Mouse (Mus musculus): ENCODE data around the gene Clcn7.
A peak's percentile ranks its signal among the peaks of the same experiment; 100 is the strongest.

Gene Clcn7

DNA sequence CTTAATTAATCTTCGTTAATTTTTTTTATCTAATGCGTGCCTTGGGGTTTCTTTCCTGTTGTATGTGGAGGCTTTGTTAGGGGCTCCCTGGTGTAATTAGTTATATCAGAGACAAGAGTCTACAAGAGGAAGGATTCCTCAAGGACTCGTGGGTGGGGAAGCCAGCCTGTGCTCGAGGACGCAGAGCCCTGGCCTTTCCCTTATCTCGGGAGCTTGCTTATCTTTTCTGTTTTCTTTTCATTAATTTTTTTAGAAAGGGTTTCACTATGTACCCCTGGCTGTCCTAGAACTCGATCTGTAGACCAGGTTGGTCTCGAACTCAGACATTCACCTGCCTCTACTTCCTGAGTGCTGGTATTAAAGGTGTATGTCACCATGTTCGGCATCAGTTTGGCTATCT is 5.5 kb upstream of the Clcn7 start:
- no peak for DNase-seq (ENCODE audit: low read depth)

DNA sequence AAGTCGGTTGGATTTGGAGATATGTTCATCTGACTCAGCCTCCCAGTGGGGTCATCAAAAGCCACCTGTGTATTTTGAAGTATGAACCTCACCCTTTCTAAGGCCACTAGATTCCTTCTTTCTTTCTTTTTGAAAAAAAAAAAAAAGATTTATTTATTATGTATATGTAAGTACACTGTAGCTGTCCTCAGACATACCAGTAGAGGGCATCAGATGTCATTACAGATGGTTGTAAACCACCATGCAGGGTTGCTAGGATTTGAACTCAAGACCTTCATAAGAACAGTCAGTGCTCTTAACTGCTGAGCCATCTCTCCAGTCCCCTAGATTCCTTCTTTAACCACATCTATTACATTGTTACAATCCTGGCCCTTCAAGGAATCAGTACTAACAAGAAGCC is 3.1 kb upstream of the Clcn7 start:
- DNase-seq (ENCODE audit: low read depth): peak; percentile 54

DNA sequence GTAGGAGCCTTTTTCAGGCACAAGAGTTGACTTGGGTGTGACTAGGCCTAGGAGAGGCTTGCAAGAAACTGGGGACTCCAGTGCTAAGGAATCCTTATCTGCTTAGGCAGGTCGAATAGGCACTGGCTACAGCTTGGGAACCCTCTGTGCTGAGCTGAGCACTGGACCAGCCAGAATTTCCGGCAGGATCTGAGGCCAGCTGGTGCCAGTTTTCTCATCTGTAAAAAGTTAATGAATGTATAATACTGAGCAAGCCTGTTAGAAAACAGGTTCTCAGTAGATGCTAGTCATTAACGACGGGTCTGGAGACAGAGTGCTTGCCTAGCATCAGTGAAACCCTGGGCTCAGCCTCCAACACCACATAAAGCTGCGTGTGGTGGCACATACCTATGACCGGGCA is 2.4 kb downstream of the Clcn7 start:
- no peak for DNase-seq (ENCODE audit: low read depth)

DNA sequence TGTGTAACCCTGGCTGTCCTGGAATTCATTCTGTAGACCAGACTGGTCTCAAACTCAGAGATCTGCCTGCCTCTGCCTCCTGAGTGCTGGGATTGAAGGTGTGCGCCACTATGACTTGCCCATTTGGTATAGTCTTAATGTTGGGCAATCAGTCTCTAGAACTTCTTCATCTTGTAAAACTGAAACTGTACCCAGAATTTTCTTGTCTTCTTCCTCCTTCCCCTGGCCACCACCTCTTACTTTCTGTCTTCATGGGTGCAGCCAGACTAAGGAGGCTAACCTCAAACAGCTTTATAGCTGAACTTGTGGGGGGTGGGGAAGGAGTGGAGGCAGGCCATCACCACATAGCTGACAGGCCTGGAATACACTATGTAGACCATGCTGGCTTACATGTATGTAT is 5.6 kb downstream of the Clcn7 start:
- DNase-seq (ENCODE audit: low read depth): no peak

DNA sequence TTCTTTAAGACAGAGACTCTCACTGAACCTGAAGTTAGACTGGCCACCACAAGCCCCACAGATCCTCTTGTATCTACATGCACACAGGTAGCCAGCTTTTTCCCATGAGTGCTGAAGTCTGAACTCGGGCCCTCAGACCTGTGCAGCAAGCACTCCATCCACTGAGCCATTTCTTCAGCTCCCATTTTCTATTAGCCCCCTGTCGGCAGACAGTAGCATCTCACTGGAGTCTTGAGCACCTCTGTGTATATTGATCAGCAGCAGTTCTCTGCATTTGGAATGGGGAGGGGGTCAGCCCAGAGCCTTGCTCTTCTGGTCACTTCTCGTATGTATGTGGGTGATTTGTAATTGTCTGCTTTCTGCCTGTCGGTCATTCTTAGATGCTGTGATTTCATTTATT is 6.8 kb downstream of the Clcn7 start:
- DNase-seq (ENCODE audit: low read depth): peak; percentile 20

DNA sequence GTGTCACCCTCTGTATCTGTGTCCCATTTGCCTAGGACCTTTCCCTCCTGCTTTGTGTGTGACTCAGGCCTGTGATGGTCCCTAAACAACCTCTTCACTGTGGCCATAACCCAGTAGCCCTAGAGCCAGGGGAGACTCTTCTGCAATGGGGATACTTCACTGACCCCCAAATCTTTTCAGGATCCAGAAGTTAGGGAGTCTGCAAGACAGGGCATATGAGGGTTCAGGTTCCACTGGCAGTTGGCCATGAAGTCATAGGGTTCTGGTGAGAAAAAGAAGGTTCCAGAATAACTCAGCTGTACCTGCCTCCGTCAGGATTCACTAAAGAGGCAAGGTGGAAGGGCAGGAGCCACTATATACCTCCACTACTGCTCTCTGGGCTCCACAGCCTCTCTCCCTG is 29.0 kb downstream of the Clcn7 start, which contains the start of gene Ccdc154:
TSS of gene Ccdc154 (plus strand) at position 301 of the 400 bp plus-strand sequence.
- no peak for DNase-seq (ENCODE audit: low read depth)

DNA sequence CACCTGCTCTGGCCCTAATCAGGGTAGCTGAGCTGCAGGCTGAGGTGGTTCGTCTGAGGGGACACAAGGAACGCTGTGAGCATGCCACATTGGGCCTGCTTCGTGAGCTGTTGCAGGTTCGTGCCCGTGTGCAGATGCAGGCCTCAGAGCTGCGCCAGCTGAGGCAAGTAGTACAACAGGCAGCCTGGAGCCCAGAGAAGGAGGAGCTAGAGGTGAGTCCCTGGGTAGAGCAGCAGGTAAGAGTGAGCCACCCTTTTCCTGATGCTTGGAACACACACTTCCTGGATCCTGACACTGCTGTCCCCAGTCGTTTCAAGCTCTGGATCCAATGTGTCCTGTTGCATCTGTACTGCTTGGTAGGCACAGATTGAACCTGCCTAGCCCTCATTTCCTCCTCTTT is 30.2 kb downstream of the Clcn7 start:
- no peak for DNase-seq (ENCODE audit: low read depth)

DNA sequence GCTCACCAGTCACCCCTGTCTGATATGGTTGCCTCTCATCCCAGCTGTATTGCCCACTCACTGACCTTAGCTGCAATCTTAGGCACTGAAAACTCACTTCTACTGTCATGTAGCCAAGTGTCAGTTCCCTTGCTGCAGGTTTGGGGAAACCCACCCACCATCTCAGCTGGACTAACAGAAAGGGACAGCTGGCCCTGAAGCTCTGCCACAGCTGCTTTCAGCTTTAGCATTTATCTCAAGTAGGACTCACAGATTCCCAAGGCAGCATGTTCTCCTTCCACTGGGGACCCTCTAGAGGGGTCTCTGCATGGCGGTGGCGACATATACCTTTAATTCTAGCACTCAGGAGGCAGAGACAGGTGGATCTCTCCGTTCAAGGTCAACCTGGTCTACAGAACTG is 31.6 kb downstream of the Clcn7 start:
- no peak for DNase-seq (ENCODE audit: low read depth)

DNA sequence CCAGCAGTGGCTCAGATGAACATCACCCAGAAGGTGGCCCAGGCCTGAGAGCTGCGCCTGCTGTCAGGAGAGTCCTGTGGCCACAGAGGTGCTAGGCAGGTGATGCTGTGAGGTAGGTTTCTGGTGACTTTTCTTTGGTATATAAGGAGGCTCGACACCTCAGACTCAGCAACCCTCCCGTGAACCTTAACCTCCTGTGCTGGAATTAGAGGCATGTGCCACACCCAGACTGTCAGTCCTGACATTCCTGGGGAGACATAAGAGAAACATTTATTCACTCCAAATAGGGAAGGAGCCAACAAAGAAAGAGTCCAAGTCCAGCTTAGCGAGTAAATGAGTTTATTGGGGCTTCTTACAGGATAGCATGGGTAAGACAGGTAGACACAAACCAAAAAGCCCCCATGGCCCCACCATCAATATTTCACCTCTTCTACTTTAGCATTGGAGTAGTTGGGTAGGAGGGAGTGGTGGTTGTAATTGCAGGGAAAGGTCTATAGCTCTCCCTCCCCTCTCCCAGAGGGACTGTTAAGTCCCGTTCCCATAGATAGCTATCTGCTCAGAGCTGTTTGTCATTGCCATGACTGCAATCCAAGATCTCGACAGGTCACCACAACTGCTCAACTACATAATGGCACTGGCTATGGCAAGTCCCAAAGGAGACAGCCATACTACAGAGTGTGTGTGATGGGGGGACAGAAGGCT is 32.9 kb downstream of the Clcn7 start:
- no peak for DNase-seq (ENCODE audit: low read depth)

DNA sequence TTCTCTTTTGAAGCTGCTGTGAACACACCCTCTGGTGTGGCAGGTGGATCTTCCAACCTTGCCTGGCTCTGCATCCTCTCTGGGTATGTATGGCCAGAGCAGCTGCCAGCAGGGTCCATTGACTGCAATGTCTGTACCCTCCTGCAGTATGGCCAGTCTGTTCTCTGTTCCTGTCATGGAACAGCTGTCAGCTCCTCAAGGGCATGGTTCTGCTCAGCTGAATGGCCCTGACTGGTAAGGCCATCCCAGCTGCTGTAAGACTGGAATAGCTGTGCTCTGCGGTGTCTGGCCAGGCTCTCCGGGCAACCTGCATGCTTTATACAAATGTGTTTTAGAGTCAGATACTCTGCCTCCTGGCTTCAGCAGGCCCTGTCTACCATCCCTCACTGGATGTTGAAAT is 36.5 kb downstream of the Clcn7 start:
- DNase-seq (ENCODE audit: low read depth): no peak

DNA sequence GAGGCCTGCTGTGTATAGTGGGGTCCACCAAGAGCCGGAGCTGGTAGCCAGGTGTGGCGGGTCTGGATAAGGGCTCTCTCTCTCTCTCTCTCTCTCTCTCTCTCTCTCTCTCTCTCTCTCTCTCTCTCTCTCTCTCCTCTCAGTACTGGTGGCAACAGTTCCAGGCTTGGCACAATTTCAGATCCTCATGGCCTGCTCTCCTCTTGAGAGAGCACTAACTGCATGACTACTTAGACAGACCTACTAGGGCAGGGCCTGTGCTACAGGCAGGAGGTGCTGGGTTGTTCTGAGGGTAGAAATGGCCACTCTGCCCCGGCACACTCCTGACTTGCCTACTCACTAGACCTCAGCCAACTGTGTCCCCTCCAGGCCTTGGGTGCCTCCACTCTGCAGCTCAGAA is 39.4 kb downstream of the Clcn7 start:
- no peak for DNase-seq (ENCODE audit: low read depth)

DNA sequence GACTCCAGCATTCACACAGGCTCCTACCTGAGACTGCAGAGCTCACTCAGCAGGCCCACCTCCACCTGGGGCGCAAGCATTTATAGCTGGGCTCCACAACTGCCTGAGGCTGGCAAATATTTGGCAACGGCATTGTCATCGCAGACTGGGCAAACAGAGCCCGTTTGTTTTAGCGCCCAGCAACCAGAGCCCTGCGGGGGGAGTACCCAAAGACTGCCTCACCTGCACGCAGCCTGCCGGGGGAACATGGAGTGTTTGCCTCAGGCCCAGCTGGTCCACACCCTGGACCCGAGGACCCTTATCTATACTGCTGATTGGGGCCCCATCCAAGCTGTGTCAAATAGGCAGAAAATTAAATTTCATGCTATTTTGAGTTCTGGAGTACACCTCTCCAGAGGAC is 42.2 kb downstream of the Clcn7 start, which contains the start of gene Gm38655:
TSS of gene Gm38655 (minus strand) at position 61 of the 400 bp plus-strand sequence.
- DNase-seq (ENCODE audit: low read depth): no peak

DNA sequence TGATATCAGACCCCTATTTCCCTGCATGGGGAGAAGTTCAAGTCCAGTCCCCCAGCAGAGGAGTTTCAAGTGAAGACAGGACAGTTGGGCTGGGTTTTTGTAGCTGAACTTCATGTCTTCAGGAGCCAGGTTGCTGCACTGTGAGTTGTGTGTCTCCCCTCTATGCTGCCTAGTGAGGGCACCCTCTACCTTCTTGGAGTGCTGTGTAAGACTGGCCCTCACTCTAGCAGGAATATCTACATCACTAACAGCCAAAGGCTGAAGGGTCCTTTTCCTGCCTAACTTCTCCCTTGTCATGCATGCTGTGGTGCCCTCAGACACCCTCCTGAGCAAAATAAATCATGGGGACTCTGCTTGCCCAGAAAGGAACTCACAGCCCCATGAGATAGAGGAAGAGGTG is 50.0 kb downstream of the Clcn7 start:
- peak; percentile 43 for DNase-seq (ENCODE audit: low read depth)

DNA sequence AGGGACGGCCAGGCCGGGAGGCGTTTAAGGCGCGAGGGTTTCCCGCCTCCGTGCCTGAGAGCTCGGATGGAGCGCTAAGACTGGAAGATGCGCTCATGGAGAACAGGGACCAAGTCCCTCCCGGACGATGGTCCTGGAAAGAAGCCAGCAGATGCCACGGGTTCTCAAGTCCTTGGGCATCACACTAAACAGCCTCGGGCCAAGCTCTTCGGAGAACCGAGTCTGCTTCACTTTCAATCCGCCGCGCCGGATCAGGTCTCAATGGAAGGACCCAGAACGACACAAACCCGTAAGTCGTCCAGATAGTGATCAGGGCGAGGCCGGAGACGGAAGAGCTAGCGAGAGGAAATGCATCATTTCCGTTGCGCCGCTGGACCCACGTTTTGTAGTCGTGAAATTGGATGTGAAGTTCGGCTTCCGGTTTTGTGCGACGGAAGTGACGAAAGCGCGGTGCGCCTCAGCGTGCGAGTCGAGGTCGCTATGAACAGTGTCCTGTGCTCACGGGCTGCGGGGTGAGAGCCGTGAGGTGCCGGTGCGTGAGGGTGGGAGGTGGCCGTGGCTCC is 51.0 kb downstream of the Clcn7 start, which contains the start of gene BC003965:
TSS of gene BC003965 (plus strand) at position 426 of the 563 bp plus-strand sequence.
- DNase-seq (ENCODE audit: low read depth): peak; percentile 99

DNA sequence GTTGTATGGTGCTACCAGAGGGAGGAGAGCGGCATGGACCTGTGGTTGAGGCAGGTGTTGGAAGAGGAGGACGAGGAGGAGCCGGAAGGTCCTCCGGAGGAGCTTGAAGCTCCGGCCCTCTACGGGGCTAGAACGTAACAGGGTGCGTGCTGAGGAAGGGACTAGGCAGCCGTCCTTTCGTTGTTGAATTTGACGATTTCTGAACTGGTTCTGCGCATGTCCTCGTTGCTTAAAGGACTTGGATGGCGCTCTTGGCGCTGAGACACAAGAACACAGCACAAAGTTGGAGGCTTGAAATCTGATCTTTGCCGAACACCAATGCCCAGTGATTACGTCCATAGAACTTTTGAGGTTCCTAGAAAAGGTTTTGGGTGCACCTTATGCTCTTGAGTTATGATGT is 51.8 kb downstream of the Clcn7 start:
- DNase-seq (ENCODE audit: low read depth): no peak

DNA sequence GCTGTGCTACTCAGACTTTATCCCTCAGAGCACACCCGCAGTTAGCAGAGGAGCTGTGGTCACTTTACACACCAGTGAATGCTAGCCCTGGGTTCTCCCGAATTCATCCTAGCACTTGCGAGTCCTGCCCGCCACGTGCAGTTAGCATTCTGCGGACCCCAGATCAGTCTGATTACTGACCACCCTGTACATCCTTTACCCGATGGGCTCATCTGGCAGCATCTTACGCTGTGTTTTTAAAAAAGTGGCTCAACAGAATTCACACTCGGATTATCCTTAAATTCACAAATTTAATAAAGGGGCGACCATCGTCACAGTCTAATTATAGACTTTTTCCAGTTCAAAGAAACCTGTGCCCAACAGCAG is 54.6 kb downstream of the Clcn7 start:
- no peak for DNase-seq (ENCODE audit: low read depth)

DNA sequence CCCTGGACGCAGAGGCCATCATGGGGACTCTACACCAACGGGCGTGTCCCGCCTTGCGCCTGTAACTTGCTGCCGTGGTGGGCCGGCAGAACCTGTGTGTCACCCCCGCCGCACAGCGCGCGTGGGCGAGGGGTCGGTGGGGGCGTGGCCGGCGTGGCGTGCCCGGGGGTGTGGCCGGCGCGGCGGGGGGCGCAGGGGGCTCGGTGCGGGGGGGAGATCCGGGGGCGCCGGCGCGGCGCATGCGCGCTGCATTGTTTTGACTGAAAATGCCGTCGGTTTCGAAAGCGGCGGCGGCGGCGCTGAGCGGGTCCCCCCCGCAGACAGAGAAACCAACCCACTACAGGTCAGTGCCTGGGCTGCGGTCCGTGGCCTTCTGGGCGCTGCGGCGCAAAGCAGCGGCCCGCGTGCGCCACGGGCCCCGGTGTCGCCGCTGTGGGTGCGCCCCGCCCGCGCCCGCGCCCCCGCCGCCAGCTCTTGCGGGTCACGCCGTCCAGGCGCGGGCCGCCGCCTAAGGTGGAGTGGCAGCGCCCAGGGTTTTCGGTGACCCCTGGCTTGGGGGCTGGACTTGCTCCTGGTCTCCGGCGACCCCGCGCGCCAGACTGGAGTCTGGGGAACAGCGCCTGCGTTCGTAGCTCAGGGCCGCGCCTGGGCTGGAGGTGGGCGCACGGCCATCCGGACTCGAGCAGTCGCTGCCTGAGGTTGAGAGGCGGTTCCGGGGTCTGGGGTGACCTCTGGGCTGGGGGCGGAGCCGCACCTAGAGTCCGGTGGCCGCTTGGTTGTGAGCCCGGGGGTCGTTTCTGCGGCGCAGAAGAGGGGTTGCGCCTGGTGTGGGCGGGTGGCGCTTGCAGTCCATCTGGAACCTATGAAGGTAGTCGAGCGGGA is 55.2 kb downstream of the Clcn7 start, which contains the start of gene Unkl:
TSS of gene Unkl (plus strand) at position 248 of the 882 bp plus-strand sequence.
- DNase-seq (ENCODE audit: low read depth): peak; percentile 82

DNA sequence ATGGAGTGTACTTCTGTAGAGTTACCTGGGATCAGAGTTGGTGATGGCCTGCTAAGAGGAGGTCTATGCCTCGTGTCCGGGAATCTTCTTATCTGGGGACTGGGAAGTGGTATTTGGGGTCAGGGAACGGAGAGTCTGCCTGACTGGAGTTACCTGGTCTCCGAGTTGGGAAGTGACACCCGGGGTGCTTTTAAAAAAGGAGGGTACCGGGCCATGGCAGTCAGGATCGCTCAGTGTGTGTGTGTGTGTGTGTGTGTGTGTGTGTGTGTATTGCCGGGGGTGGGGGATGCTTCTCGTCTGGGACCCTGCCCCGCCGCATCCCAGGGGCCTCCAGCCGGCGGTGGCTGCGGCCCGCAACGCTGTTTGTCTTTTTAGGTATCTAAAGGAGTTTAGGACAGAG is 55.9 kb downstream of the Clcn7 start:
- no peak for DNase-seq (ENCODE audit: low read depth)

DNA sequence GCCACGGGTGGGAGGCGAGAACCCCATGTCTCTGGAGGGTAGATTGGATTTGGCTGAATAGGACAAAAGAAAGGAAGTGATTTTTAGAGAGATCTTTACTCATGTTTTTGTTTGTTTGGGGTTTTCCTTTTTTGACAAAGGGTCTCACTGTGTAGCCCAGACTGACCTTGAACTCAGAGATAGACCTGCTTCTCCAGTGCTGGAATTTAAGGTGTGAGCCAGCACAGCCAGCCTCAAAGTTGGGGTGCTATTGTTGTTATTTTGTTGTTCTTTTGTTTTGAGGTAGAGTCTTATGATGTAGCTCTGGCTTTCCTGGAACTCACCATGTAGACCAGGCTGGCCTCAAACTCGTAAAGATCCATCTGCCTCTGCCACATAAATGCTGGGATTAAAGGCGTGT is 69.2 kb downstream of the Clcn7 start:
- no peak for DNase-seq (ENCODE audit: low read depth)

DNA sequence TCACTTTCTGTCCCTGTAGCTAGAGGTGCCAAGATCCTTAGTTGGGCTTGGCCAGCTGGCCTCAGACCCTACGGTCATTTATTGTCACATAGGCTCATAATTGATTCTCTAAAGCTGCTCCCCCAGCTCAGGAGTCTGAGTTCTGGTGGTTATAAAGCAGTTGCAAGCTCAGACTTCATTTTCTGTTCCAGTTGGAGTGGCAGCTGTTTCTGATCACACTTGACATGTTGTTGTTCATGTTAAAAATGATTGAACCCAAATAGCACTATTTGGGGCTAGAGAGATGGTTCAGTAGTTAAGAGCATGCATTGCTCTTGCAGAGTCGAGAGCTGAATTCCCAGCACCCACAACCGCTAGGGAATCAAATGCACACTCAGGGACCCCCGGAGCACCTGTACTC is 76.8 kb downstream of the Clcn7 start:
- DNase-seq (ENCODE audit: low read depth): no peak

DNA sequence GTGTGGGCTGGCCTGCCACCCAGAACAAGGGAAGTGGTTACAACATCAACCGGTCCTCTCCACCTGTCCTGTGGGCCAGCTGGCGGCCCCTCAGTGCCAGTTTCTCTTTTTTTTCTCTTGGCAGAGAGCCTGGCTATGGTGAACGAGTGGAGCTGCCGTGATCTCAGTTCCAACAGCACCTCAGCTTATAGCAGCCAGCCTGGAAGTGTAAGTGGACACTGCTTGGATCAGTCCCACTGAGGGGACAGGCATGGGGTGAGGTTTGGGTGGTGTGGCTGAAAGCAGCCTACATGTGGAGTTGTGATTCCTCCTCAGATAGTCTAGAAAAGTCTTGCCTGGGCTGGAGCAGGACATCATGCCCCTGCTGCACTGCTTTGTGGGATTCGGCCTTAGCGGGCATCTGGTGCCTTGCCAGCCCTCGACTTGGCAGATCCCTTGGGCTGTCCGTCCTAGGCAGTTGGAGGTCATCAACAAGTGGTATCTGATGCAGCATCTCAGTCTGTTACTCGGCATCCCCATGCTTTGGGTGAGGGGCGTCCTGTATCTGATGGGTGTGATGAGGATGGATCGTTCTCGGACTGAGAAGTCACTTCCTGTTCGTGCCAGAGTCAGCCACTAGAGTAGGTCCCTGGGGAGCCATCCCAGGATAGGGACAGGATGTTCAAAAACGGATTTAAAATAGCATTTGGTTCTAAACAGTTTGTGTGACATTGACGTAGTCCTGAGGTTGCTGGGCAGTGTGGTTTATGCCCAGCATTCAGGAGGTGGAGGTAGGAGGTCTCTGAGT is 77.7 kb downstream of the Clcn7 start:
- DNase-seq (ENCODE audit: low read depth): no peak

DNA sequence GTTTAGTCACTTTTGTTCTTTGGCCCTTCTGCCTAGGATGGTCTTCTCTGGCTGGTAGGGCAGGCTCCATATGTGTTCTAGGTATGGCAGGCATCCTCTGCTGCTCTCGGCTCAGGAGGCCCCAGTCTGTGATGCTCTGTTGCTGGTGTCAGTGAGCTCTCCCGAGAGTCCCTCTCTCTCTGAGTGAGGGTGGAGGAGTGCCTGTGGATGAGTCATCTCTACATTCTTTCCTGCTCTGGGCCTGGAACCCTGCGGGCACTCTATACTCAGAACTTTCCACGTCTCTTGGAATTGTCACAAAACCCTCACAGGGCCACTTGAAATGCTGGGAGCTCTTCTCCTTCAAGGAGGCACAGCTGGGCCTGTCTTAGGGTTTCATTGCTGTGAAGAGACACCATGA is 78.5 kb downstream of the Clcn7 start:
- no peak for DNase-seq (ENCODE audit: low read depth)

Data from naive thymus-derived CD4-positive, alpha-beta T cell, adult 2 months (primary cell).